Mouse (Mus musculus) midbrain, embryonic 16.5 days (tissue): ENCODE measurements around the gene Dpp6. TPM values are rescaled to one million over a fixed set of nuclear protein-coding genes. Genes with fewer than 3 reads are reported as not detected.
A peak's percentile ranks its signal among the peaks of the same experiment; 100 is the strongest.

Source experiments
- ATAC-seq: fragments of 200-750 bp; cut with Nextera tagmentation; 2 replicates; pipeline ENCODE4 v1.8.0; 2017; ENCODE audit warnings: moderate TSS enrichment
- H3K27ac ChIP-seq: fragments of 300-500 bp; sonication (generic); 2 replicates; pipeline ENCODE4 v1.5.1; 2014; ENCODE audit warnings: mild to moderate bottlenecking, low read length, mixed read lengths
- H3K27me3 ChIP-seq: fragments of 300-500 bp; sonication (generic); 2 replicates; pipeline ENCODE4 v1.6.1; 2014; ENCODE audit warnings: low read depth, low read length, mixed read lengths; ENCODE audit not compliant: control insufficient read depth, insufficient read depth
- H3K36me3 ChIP-seq: fragments of 300-500 bp; sonication (generic); 2 replicates; pipeline ENCODE4 v1.6.1; 2014; ENCODE audit warnings: mild to moderate bottlenecking, low read length, moderate library complexity, mixed read lengths; ENCODE audit not compliant: control insufficient read depth, insufficient read depth
- H3K4me1 ChIP-seq: fragments of 300-500 bp; sonication (generic); 2 replicates; pipeline ENCODE4 v1.6.1; 2014; ENCODE audit warnings: mild to moderate bottlenecking, low read length, mixed read lengths; ENCODE audit not compliant: control insufficient read depth, insufficient read depth
- H3K4me2 ChIP-seq: fragments of 300-500 bp; sonication (generic); 2 replicates; pipeline ENCODE4 v1.6.1; 2014; ENCODE audit warnings: mild to moderate bottlenecking, low read length, mixed read lengths
- H3K4me3 ChIP-seq: fragments of 300-500 bp; sonication (generic); 2 replicates; pipeline ENCODE4 v1.5.1; 2014; ENCODE audit warnings: low read depth, mild to moderate bottlenecking, low read length, moderate library complexity, mixed read lengths
- H3K9ac ChIP-seq: fragments of 300-500 bp; sonication (generic); 2 replicates; pipeline ENCODE4 v1.6.1; 2014; ENCODE audit warnings: low read depth, low read length, mixed read lengths
- H3K9me3 ChIP-seq: fragments of 300-500 bp; sonication (generic); replicated peaks from 2 replicates; pipeline ENCODE4 v1.6.1; 2014; ENCODE audit warnings: mild to moderate bottlenecking, low read length, mixed read lengths; ENCODE audit not compliant: control insufficient read depth, poor library complexity, severe bottlenecking
- WGBS: fragments of 180-500 bp; shearing (Covaris S2); extraction: QIAGEN DNeasy Blood & Tissue Kit; methylation state at CpG from one replicate; pipeline ENCODE4 v1.1.7; 2014; 5-methylcytosine and 5-hydroxymethylcytosine counted together
- polyA plus RNA-seq: library from polyadenylated mRNA; unstranded; fragments of >200 nt; fragmentation: Nextera tagmentation; extraction: Ambion mirVana; gene quantifications from 2 replicates; pipeline ENCODE4 v1.2.1, GENCODE M21; 2015

The Dpp6 gene
- polyA plus RNA-seq, 1 experiment from 2014 or later: 102 TPM

GRCm38 (mm10) chr5:26985114-26985513 lies 168.1 kb downstream of the Dpp6 start:
- H3K4me3 ChIP-seq: no peak overlapping the region
- no peaks in the 10 kb centered on the region for H3K4me1 ChIP-seq
- H3K4me2 ChIP-seq: no peak overlapping the region
- no peak for ATAC-seq
- no peaks in the 10 kb centered on the region for H3K27me3 ChIP-seq
- no peak overlapping the region for H3K9ac ChIP-seq
- H3K9me3 ChIP-seq: no peaks in the 10 kb centered on the region
- 0% methylated on average over 1 of the region's 1 CpGs for WGBS
- no peak overlapping the region for H3K27ac ChIP-seq
- no peaks in the 10 kb centered on the region for H3K36me3 ChIP-seq

GRCm38 (mm10) chr5:26991587-26991986 lies 174.6 kb downstream of the Dpp6 start:
- ATAC-seq: peak; percentile 58; the same call in 1 of the 2 replicates

GRCm38 (mm10) chr5:27003537-27003936 lies 186.5 kb downstream of the Dpp6 start:
- 97% methylated on average over 7 of the region's 7 CpGs for WGBS

More at GRCm38 (mm10) chr5:26991587-26991986, 174.6 kb downstream of the Dpp6 start:
- H3K4me3 ChIP-seq: no peak overlapping the region
- H3K4me2 ChIP-seq: no peak overlapping the region
- H3K9me3 ChIP-seq: no peaks in the 10 kb centered on the region
- no peaks in the 10 kb centered on the region for H3K36me3 ChIP-seq
- 0 out of 2 replicates have a peak, but pooled peaks cover 3% of the 10 kb centered on the region for H3K4me1 ChIP-seq
- no peak overlapping the region for H3K9ac ChIP-seq
- H3K27ac ChIP-seq: no peak overlapping the region
- WGBS: 5% methylated on average over 2 of the region's 2 CpGs
- H3K27me3 ChIP-seq: no peaks in the 10 kb centered on the region

GRCm38 (mm10) chr5:27009157-27009556 lies 192.2 kb downstream of the Dpp6 start:
- H3K27ac ChIP-seq: no peak overlapping the region
- H3K9me3 ChIP-seq: no peaks in the 10 kb centered on the region
- H3K4me2 ChIP-seq: no peak overlapping the region
- ATAC-seq: no peak
- H3K36me3 ChIP-seq: no peaks in the 10 kb centered on the region
- no peak overlapping the region for H3K9ac ChIP-seq
- H3K4me1 ChIP-seq: no peaks in the 10 kb centered on the region
- H3K4me3 ChIP-seq: no peak overlapping the region
- H3K27me3 ChIP-seq: no peaks in the 10 kb centered on the region

More at GRCm38 (mm10) chr5:27003537-27003936, 186.5 kb downstream of the Dpp6 start:
- Histone ChIP-seq H3K4me1 (no peaks in the 10 kb centered on the region), H3K36me3 (no peaks in the 10 kb centered on the region), H3K4me3 (no peak overlapping the region), H3K9ac (no peak overlapping the region), H3K27me3 (no peaks in the 10 kb centered on the region), H3K27ac (no peak overlapping the region), H3K9me3 (no peaks in the 10 kb centered on the region), H3K4me2 (no peak overlapping the region)
- no peak for ATAC-seq

- Histone ChIP-seq H3K9me3 (no peaks in the 10 kb centered on the region), H3K4me3 (no peak overlapping the region), H3K4me1 (no peaks in the 10 kb centered on the region), H3K9ac (no peak overlapping the region), H3K27ac (no peak overlapping the region), H3K36me3 (no peaks in the 10 kb centered on the region), H3K4me2 (no peak overlapping the region), H3K27me3 (no peaks in the 10 kb centered on the region)
- no peak for ATAC-seq
- 91% methylated on average over 5 of the region's 5 CpGs for WGBS
Observed at GRCm38 (mm10) chr5:27010582-27010981, 193.6 kb downstream of the Dpp6 start.

- no peaks in the 10 kb centered on the region for H3K4me1 ChIP-seq
- H3K4me2 ChIP-seq: no peak overlapping the region
- H3K4me3 ChIP-seq: no peak overlapping the region
- H3K36me3 ChIP-seq: no peaks in the 10 kb centered on the region
- H3K9ac ChIP-seq: no peak overlapping the region
- 0 out of 2 replicates have a peak, but pooled peaks have one; percentile 42 for ATAC-seq
- H3K27me3 ChIP-seq: no peaks in the 10 kb centered on the region
- no peak overlapping the region for H3K27ac ChIP-seq
- WGBS: 32% methylated on average over 3 of the region's 3 CpGs
- H3K9me3 ChIP-seq: no peaks in the 10 kb centered on the region
Observed at GRCm38 (mm10) chr5:27018314-27018956, 201.4 kb downstream of the Dpp6 start.

GRCm38 (mm10) chr5:27028611-27029010 lies 211.6 kb downstream of the Dpp6 start:
- ATAC-seq: no peak
- H3K4me1 ChIP-seq: no peaks in the 10 kb centered on the region
- H3K9ac ChIP-seq: no peak overlapping the region
- no peaks in the 10 kb centered on the region for H3K9me3 ChIP-seq
- no peak overlapping the region for H3K4me3 ChIP-seq
- H3K27ac ChIP-seq: no peak overlapping the region
- H3K36me3 ChIP-seq: no peaks in the 10 kb centered on the region
- WGBS: 39% methylated on average over 1 of the region's 1 CpGs
- H3K27me3 ChIP-seq: no peaks in the 10 kb centered on the region
- no peak overlapping the region for H3K4me2 ChIP-seq

GRCm38 (mm10) chr5:27029784-27030183 lies 212.8 kb downstream of the Dpp6 start:
- no peaks in the 10 kb centered on the region for H3K27me3 ChIP-seq
- H3K27ac ChIP-seq: no peak overlapping the region

GRCm38 (mm10) chr5:27034858-27035257 lies 217.9 kb downstream of the Dpp6 start:
- Histone ChIP-seq H3K4me1 (no peaks in the 10 kb centered on the region), H3K27ac (no peak overlapping the region), H3K4me2 (no peak overlapping the region), H3K9ac (no peak overlapping the region), H3K27me3 (no peaks in the 10 kb centered on the region), H3K4me3 (no peak overlapping the region), H3K9me3 (no peaks in the 10 kb centered on the region), H3K36me3 (no peaks in the 10 kb centered on the region)
- no peak for ATAC-seq
- 67% methylated on average over 4 of the region's 4 CpGs for WGBS

More at GRCm38 (mm10) chr5:27029784-27030183, 212.8 kb downstream of the Dpp6 start:
- Histone ChIP-seq H3K36me3 (no peaks in the 10 kb centered on the region), H3K9ac (no peak overlapping the region), H3K4me2 (no peak overlapping the region), H3K9me3 (no peaks in the 10 kb centered on the region), H3K4me1 (no peaks in the 10 kb centered on the region), H3K4me3 (no peak overlapping the region)
- no peak for ATAC-seq
- WGBS: 17% methylated on average over 5 of the region's 5 CpGs
